Mouse (Mus musculus) liver, adult 2 months (tissue): ENCODE measurements around the gene Plce1.

Experiments
- CTCF ChIP-seq: fragments of 200-500 bp; IDR thresholded peaks from 2 replicates; pipeline ENCODE4 v1.5.1; 2011; ENCODE audit warnings: low read depth, low read length, control low read depth
- POLR2A ChIP-seq: fragments of 200-500 bp; IDR thresholded peaks from 2 replicates; pipeline ENCODE4 v1.6.1; 2011; ENCODE audit warnings: low read length, control low read depth; ENCODE audit not compliant: insufficient read depth; ENCODE audit errors: extremely low read depth

- no peak for TF ChIP-seq POLR2A
- TF ChIP-seq CTCF: no peak
These were observed 317.4 kb downstream of the Plce1 start for GRCm38 (mm10) chr19:38798291-38798690.
